Mouse (Mus musculus): ENCODE results near the gene Cog1. TPM values are rescaled to one million over a fixed set of nuclear protein-coding genes. Genes with fewer than 3 reads are reported as not detected.

Cog1 gene
- total and polyA plus RNA-seq, 3 experiments: 16.9 to 25.2 (median 18.6) TPM

DNA sequence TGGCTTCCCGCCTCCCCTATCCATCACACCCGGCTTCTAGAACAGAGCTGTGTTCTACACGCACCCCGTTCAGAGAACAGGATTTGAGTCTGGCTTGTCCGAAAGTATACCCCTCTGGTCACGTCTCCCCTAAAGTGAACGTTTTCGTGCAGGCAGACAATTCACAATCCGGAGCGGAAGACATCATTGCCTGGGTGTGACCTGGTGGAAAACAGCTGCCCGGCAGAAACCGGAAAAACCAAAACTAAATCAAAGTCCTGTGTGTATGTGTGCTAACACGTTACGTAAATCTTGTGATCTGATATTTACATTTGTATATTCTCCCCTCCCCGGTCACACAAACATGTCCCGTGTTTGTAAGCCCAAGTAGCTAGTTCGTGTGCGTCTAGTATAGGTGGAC is 23.5 kb upstream of the Cog1 start:
- Histone ChIP-seq H3K36me3 (ENCODE audit: control insufficient read depth, insufficient read depth, low read length) (no peaks in the 10 kb centered on the region), H3K27ac (no peak overlapping the region), H3K79me2 (replicated peaks; ENCODE audit: control insufficient read depth, insufficient read depth, low read length) (no peaks in the 10 kb centered on the region), H3K4me3 (no peak overlapping the region), H3K27me3 (ENCODE audit: control insufficient read depth, insufficient read depth, low read length) (no peaks in the 10 kb centered on the region; the same call in 1 of the 2 replicates), H3K9ac (ENCODE audit: low read depth, low read length) (no peak overlapping the region), H3K4me1 (ENCODE audit: control insufficient read depth, insufficient read depth, low read length) (no peaks in the 10 kb centered on the region)
- no peak for DNase-seq
- WGBS: 94% methylated on average over 18 of the region's 18 CpGs
- intact Hi-C loops (cut with DNase I): loop anchor here (5.0 kb wide), 1 partner anchor 448 kb away; no protein-coding TSS in a partner anchor
- no peak for TF ChIP-seq CTCF (IDR thresholded peaks at IDR 0.05)
- no peak for TF ChIP-seq EP300 (IDR thresholded peaks at IDR 0.05; ENCODE audit: insufficient read depth, low read depth, low read length)
- no peak for TF ChIP-seq POLR2A (IDR thresholded peaks at IDR 0.05; ENCODE audit: insufficient read depth, low read depth, low read length)

DNA sequence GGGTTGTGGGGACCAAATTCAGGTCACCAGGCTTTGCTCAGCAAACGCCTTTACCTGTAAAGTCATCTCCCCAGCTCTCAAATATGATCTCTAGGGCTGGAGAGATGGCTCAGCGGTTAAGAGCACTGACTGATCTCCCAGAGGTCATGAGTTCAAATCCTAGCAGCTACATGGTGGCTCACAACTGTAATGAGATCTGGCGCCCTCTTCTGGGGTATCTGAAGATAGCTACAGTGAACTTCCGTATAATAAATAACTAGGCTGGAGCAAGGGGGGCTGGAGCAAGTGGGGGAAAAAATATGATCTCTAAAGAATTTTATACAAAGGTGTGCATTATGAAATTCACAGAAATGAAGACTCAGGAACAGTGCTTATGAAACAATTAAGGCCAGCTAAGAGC is 21.2 kb upstream of the Cog1 start:
- TF ChIP-seq EP300 (IDR thresholded peaks at IDR 0.05; ENCODE audit: insufficient read depth, low read depth, low read length) (no peak), CTCF (IDR thresholded peaks at IDR 0.05) (peak; percentile 52)
- Histone ChIP-seq H3K27me3 (ENCODE audit: control insufficient read depth, insufficient read depth, low read length) (no peaks in the 10 kb centered on the region), H3K4me1 (ENCODE audit: control insufficient read depth, insufficient read depth, low read length) (no peaks in the 10 kb centered on the region), H3K27ac (no peak overlapping the region), H3K79me2 (replicated peaks; ENCODE audit: control insufficient read depth, insufficient read depth, low read length) (no peaks in the 10 kb centered on the region), H3K36me3 (ENCODE audit: control insufficient read depth, insufficient read depth, low read length) (no peaks in the 10 kb centered on the region), H3K9ac (ENCODE audit: low read depth, low read length) (no peak overlapping the region), H3K4me3 (no peak overlapping the region)
- intact Hi-C loops (cut with DNase I): loop anchor here (5.0 kb wide), 1 partner anchor 450 kb away; no protein-coding TSS in a partner anchor
- 56% methylated on average over 4 of the region's 4 CpGs for WGBS
- no peak for DNase-seq

DNA sequence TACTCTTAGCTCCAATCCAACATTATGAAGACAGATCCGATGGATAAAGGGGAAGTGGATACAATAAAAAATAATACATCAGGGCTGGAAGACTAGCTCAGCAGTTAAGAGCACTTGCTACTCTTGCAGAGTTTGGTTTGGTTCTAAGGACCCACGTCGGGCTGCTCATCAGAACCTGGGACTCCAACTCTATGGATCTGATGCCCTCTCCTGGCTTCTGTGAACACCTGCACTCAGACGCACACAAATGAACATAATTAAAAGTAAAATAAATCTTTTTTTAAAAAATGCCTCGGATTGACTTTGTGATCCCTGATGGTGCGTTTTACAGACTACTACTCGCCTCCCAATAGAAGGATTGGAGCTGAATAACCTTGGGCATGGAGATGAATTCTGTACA is 18.3 kb upstream of the Cog1 start:
- peak; percentile 51 for TF ChIP-seq CTCF (IDR thresholded peaks at IDR 0.05)
- TF ChIP-seq EP300 (IDR thresholded peaks at IDR 0.05; ENCODE audit: insufficient read depth, low read depth, low read length): no peak
- no peak for TF ChIP-seq POLR2A (IDR thresholded peaks at IDR 0.05; ENCODE audit: insufficient read depth, low read depth, low read length)
- 64% methylated on average over 7 of the region's 7 CpGs for WGBS
- intact Hi-C loops (cut with DNase I): loop anchor here (5.0 kb wide), 1 partner anchor 333 kb away; no protein-coding TSS in a partner anchor

DNA sequence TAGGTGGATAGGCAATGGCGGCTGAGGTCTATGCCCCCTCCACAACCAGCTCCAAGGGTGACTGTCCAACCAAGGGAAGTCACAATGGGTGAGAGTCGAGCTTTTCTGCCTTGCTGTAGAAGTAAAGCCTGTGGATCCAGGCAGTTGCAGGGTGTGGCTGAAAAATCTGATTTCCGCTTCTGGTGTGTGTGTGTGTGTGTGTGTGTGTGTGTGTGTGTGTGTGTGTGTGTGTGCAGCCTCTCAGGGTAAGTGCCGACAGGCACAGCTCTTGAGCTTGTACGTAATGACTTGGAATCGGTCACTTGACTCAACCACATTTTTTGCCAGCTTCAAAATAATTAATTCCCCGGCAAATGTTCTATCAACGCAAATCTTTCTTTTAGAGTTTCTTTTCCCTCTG is 17.7 kb upstream of the Cog1 start:
- no peaks in the 10 kb centered on the region for H3K79me2 ChIP-seq (replicated peaks; ENCODE audit: control insufficient read depth, insufficient read depth, low read length)
- no peaks in the 10 kb centered on the region for H3K4me1 ChIP-seq (ENCODE audit: control insufficient read depth, insufficient read depth, low read length)
- no peaks in the 10 kb centered on the region for H3K27me3 ChIP-seq (ENCODE audit: control insufficient read depth, insufficient read depth, low read length)
- TF ChIP-seq CTCF (IDR thresholded peaks at IDR 0.05): no peak
- TF ChIP-seq EP300 (IDR thresholded peaks at IDR 0.05; ENCODE audit: insufficient read depth, low read depth, low read length): no peak
- no peak for TF ChIP-seq POLR2A (IDR thresholded peaks at IDR 0.05; ENCODE audit: insufficient read depth, low read depth, low read length)
- intact Hi-C loops (cut with DNase I): loop anchor here (5.0 kb wide), 1 partner anchor 334 kb away; no protein-coding TSS in a partner anchor
- whole genome bisulfite sequencing: 66% methylated on average over 8 of the region's 8 CpGs
- no peak overlapping the region for H3K4me3 ChIP-seq
- no peak overlapping the region for H3K27ac ChIP-seq
- H3K9ac ChIP-seq (ENCODE audit: low read depth, low read length): no peak overlapping the region
- DNase-seq: no peak
- no peaks in the 10 kb centered on the region for H3K36me3 ChIP-seq (ENCODE audit: control insufficient read depth, insufficient read depth, low read length)

More for the DNA sequence above, 18.3 kb upstream of the Cog1 start:
- Histone ChIP-seq H3K27me3 (ENCODE audit: control insufficient read depth, insufficient read depth, low read length) (no peaks in the 10 kb centered on the region), H3K4me1 (ENCODE audit: control insufficient read depth, insufficient read depth, low read length) (no peaks in the 10 kb centered on the region), H3K9ac (ENCODE audit: low read depth, low read length) (no peak overlapping the region), H3K4me3 (no peak overlapping the region), H3K79me2 (replicated peaks; ENCODE audit: control insufficient read depth, insufficient read depth, low read length) (no peaks in the 10 kb centered on the region), H3K27ac (no peak overlapping the region), H3K36me3 (ENCODE audit: control insufficient read depth, insufficient read depth, low read length) (no peaks in the 10 kb centered on the region)
- DNase-seq: no peak

DNA sequence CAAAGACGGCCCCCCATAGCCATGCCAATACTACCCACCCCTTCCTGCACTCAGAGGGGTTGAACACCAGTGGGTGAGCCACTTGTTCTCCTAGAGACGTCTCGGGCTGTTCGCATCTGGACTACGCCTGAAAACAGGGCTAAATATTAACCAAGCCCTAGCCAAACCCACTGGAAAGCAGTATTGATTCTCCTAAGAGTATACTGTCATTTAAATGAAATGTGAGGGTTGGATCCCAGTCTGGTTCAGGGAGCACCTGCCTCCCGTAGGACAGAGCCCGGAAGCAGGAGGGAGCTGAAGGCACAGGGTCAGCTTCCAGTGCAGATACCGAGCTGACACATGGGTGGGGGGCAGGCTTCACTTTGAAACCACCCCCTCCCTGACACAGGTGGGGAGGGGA is 17.1 kb upstream of the Cog1 start:
- no peak overlapping the region for H3K4me3 ChIP-seq
- no peak overlapping the region for H3K27ac ChIP-seq
- H3K9ac ChIP-seq (ENCODE audit: low read depth, low read length): no peak overlapping the region
- TF ChIP-seq EP300 (IDR thresholded peaks at IDR 0.05; ENCODE audit: insufficient read depth, low read depth, low read length) (no peak), CTCF (IDR thresholded peaks at IDR 0.05) (no peak), POLR2A (IDR thresholded peaks at IDR 0.05; ENCODE audit: insufficient read depth, low read depth, low read length) (no peak)
- H3K27me3 ChIP-seq (ENCODE audit: control insufficient read depth, insufficient read depth, low read length): no peaks in the 10 kb centered on the region
- no peak for DNase-seq
- no peaks in the 10 kb centered on the region for H3K36me3 ChIP-seq (ENCODE audit: control insufficient read depth, insufficient read depth, low read length)
- 80% methylated on average over 8 of the region's 8 CpGs for WGBS
- H3K4me1 ChIP-seq (ENCODE audit: control insufficient read depth, insufficient read depth, low read length): no peaks in the 10 kb centered on the region
- intact Hi-C loops (cut with DNase I): loop anchor here (5.0 kb wide), 1 partner anchor 335 kb away; no protein-coding TSS in a partner anchor
- H3K79me2 ChIP-seq (replicated peaks; ENCODE audit: control insufficient read depth, insufficient read depth, low read length): no peaks in the 10 kb centered on the region

DNA sequence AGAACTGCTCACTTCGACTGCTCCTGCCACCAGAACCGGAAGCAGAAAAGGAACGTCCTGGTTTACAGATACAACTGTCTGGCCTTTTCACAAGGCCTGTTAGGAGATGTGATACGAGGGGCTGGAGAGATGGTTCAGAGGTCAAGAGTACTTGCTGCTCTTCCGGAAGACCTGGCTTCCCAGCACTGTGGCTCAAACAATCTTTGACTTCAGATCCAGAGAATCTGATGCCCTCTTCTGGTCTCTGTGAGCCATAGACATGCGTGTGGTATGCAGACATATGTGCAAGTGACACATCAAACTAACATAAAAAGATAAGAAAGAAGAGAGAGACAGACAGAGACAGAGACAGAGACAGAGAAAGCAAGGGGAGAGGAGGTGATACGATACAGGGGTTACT is 16.7 kb upstream of the Cog1 start:
- intact Hi-C loops (cut with DNase I): loop anchor here (5.0 kb wide), 1 partner anchor 335 kb away; no protein-coding TSS in a partner anchor
- Histone ChIP-seq H3K27ac (no peak overlapping the region), H3K36me3 (ENCODE audit: control insufficient read depth, insufficient read depth, low read length) (no peaks in the 10 kb centered on the region), H3K9ac (ENCODE audit: low read depth, low read length) (no peak overlapping the region), H3K4me3 (no peak overlapping the region), H3K4me1 (ENCODE audit: control insufficient read depth, insufficient read depth, low read length) (no peaks in the 10 kb centered on the region), H3K79me2 (replicated peaks; ENCODE audit: control insufficient read depth, insufficient read depth, low read length) (no peaks in the 10 kb centered on the region), H3K27me3 (ENCODE audit: control insufficient read depth, insufficient read depth, low read length) (no peaks in the 10 kb centered on the region)
- no peak for TF ChIP-seq CTCF (IDR thresholded peaks at IDR 0.05)
- no peak for TF ChIP-seq EP300 (IDR thresholded peaks at IDR 0.05; ENCODE audit: insufficient read depth, low read depth, low read length)
- TF ChIP-seq POLR2A (IDR thresholded peaks at IDR 0.05; ENCODE audit: insufficient read depth, low read depth, low read length): no peak
- no peak for DNase-seq
- WGBS: 80% methylated on average over 7 of the region's 7 CpGs
